Mouse (Mus musculus) cerebellum, postnatal 25 days (tissue): ENCODE measurements around the gene Smim23.

Source experiments
- DNase-seq, 2 experiments: peaks; one replicate each; pipeline ENCODE4 v3.0.0; 2021; ENCODE audit warnings: mixed read lengths in 2 of 2

Smim23 gene

DNA sequence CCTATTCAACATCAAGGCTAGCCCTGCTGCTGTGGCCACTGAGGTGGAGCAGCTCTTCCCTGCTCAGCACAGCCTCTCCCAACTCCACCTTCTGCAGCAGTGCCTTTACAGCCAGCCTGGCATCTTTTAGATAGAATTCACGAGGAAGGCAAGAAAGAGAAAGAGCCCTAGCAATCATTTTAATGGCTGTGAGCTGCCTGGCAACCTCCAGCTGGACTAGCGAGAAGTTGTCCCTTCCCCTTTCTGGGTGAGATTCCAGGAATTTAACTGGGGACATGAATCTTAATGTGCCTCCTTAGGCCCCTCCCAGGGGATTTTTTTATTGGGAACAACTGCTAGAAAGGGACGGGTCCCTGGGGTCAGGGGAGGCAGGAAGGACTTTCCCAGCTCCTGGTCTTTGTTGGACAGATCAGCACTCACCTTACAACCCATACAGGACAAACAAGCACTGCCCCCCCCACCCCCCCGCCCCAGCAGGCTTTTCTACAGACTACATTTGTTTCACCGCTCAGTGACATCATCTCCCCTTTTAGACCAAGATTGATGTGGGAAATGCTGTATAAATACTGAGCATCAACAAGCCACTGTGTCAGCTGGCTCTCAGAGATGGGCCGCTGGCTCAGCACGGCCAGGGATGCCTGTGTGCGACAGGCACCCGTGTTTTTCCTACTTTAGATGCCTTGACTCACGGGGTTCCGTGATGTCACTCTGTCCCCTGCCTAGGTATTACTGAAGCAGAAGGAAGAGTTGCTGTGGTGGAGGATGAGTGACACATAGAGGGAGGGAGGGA is 43.5 kb downstream of the Smim23 start:
- DNase-seq: no peak

DNA sequence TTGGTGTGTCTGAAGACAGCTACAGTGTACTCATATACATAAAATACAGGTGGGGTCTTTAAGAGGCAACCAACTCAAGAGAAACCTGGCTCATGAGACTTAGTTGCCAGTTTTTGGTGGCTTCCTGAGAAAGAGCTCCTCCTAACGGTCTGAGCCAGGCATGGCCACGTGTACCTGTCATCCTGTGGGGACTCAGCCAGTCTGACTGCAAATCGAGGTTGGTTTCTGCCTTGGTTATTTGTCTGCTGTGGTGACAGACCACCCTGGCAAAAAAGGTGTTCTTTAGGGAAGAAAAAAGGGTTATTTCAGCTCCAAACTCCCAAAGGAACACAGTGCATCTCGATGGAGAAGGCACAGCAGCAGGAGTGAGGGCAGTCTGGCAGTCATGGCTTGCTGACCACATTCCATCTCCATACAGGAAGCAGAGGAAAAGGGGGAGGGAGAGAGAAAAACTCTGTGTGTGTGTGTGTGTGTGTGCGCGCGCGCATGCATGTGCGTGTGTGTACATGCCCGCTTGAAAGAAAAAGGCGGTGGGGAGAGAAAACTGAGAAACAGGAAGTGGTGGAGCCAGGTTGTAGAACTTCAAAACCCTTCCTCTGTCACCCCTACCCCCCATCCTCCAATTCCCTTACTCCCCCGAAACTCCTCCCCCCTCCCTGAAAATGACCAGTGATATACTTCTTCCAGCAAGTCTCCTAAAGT is 55.6 kb downstream of the Smim23 start:
- DNase-seq: no peak
